Mouse (Mus musculus): ENCODE measurements around the gene E130311K13Rik.

- TF ChIP-seq POLR2AphosphoS5 (IDR thresholded peaks at IDR 0.05; ENCODE audit: borderline replicate concordance, low read depth, low read length), result no peak
- TF ChIP-seq CTCF (IDR thresholded peaks at IDR 0.05 in 2 of 3, conservative IDR thresholded peaks at IDR 0.05 in 1 of 3; ENCODE audit: control insufficient read depth in 1 of 3, insufficient read depth in 1 of 3, low read depth in 2 of 3, low read length in 3 of 3, poor library complexity in 1 of 3, severe bottlenecking in 1 of 3), result no peak
- TF ChIP-seq MEF2A (IDR thresholded peaks at IDR 0.05; ENCODE audit: extremely low read depth, insufficient replicate concordance, low read depth, low read length, poor library complexity, severe bottlenecking), result no peak
Measured at GRCm38 (mm10) chr3:63964922-63965249, 35.6 kb upstream of the E130311K13Rik start.

Data from MEL (cell line).